Mouse (Mus musculus): ENCODE measurements at regions not wholly inside any gene's neighbourhood (a gene's known extent, or its start where the extent isn't known, plus 50 kb on each side); places are given as distances from the start of the nearest gene placed in this dataset.

DNA sequence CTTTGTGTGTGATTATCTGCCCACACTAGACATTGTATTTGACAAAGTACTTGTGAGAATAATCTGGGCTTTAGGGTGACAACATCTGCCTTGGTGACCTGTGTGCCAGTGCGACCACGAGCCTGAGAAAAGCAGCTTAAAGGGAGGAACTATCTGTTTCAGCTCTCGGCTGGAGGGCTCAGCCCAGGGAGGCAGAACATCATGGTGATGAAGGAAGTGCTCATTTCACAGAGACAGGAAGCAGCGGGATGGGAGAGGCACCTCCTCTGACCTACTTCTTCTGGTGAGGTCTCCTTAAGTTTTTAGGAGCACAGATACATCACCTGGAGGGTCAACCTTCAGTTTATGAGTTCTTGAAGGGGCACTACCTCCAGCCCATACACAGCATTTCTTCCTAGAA is 89.8 kb downstream of the Kif26a start:
- Histone ChIP-seq H3K9me3 (replicated peaks) (no peaks in the 10 kb centered on the region), H3K36me3 (no peaks in the 10 kb centered on the region), H3K4me1 (peaks cover 47% of the 10 kb centered on the region), H3K4me3 (replicated peaks) (no peak overlapping the region), H3K27ac (replicated peaks) (no peak overlapping the region), H3K4me2 (no peak overlapping the region), H3K27me3 (replicated peaks) (peaks cover 10% of the 10 kb centered on the region), H3K9ac (replicated peaks) (no peak overlapping the region)
- ATAC-seq (ENCODE audit: low FRiP score), result no peak
- 73% methylated on average over 4 of the region's 4 CpGs for WGBS

DNA sequence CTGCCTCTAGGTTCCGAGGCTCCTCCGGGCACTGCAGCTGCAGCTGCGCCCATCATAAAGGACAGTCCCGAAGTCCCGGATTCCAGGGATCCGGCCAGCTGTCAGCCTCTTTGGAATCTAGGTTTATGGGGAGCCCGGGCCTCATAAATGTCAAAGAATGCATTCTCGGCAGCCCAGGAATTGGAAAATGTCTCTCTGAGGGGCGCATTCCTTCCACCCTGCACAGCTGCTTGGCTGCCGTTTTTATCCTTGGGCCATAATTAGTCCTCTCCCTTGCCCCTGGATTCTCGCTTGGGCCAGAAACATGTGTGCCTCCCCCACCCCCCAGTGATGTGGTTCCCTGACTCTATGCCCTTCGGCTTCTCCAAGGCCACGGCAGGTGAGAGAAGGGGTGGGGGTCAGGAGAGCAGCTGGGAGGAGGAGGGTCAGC is 91.1 kb downstream of the Kif26a start:
- 10% methylated on average over 13 of the region's 13 CpGs for WGBS
- Histone ChIP-seq H3K27me3 (replicated peaks) (peaks cover 10% of the 10 kb centered on the region), H3K4me2 (peak overlapping the region; percentile 6; the same call in 1 of the 2 replicates), H3K27ac (replicated peaks) (no peak overlapping the region), H3K4me1 (peaks cover 53% of the 10 kb centered on the region), H3K36me3 (no peaks in the 10 kb centered on the region), H3K9ac (replicated peaks) (no peak overlapping the region), H3K9me3 (replicated peaks) (no peaks in the 10 kb centered on the region), H3K4me3 (replicated peaks) (no peak overlapping the region)
- no peak for ATAC-seq (ENCODE audit: low FRiP score)

DNA sequence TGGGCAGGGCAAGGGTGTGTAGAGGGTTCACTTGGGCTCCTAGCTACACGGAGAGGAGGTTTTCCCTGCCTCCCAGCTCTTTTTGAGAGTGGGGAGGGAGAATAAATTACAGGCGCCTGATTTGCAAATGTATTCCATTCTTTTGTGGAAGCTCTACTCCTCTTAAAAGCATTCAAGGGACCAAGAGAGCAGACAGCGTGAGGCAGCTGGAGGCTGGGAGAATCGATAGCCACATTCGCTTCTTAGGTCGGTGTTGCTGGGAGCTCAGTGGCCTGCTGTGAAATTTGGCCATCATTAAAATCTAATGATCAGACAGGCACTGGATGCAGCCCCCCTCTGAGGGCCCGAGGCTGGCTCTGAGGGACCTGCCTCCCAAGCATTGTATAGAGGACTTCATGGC is 92.8 kb downstream of the Kif26a start:
- no peak overlapping the region for H3K9ac ChIP-seq (replicated peaks)
- no peaks in the 10 kb centered on the region for H3K9me3 ChIP-seq (replicated peaks)
- H3K27ac ChIP-seq (replicated peaks), result no peak overlapping the region
- peaks cover 20% of the 10 kb centered on the region for H3K27me3 ChIP-seq (replicated peaks)
- H3K4me2 ChIP-seq, result no peak overlapping the region
- no peak for ATAC-seq (ENCODE audit: low FRiP score)
- H3K4me1 ChIP-seq, result peaks cover 51% of the 10 kb centered on the region
- 14% methylated on average over 7 of the region's 7 CpGs for WGBS
- no peak overlapping the region for H3K4me3 ChIP-seq (replicated peaks)
- no peaks in the 10 kb centered on the region for H3K36me3 ChIP-seq

DNA sequence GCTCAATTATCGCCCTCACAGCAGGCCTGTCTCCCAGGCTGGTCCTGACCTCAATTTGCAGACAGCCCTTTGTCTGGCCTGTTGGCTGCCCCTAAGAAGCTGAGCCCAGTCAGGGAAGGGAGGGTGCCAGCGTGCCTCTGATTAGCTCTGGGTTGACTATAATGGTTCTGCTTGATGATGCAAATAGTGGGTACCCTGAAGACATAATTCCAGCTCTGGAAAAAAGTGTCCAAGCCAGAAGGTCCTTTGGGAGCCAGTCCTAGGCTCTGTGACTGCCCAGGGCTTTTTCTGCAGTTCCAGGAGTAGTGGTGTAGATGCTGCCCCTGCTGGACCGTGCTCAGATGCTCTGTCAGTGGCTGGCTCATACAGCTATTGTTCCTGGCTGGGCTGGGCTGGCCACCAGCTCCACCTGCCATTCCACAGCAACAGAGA is 95.7 kb downstream of the Kif26a start:
- Histone ChIP-seq H3K4me1 (peaks cover 42% of the 10 kb centered on the region), H3K4me2 (no peak overlapping the region), H3K27me3 (replicated peaks) (peaks cover 30% of the 10 kb centered on the region), H3K9ac (replicated peaks) (no peak overlapping the region), H3K36me3 (no peaks in the 10 kb centered on the region), H3K9me3 (replicated peaks) (no peaks in the 10 kb centered on the region), H3K27ac (replicated peaks) (no peak overlapping the region), H3K4me3 (replicated peaks) (no peak overlapping the region)
- no peak for ATAC-seq (ENCODE audit: low FRiP score)
- 4% methylated on average over 3 of the region's 3 CpGs for WGBS

DNA sequence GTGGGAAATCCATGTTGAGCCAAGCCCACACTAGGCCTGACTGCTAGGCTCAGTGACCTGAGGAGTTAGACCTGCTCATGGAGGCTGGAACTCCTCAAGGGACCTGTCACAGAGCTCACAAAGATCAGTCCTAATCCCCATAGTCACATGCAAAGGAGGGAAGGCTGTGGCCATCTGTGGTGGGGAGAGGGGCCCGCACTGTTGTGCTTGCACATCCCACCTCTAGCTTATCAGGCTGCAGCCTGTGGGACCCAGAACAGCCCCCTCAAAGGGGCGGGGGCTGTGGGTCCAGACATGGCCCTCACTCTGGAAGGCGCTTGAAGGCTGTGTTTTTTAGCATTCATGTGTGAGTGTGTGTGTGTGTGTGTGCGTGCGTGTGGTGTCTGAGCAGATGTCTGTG is 97.2 kb downstream of the Kif26a start:
- H3K27ac ChIP-seq (replicated peaks), result no peak overlapping the region
- H3K27me3 ChIP-seq (replicated peaks), result peaks cover 36% of the 10 kb centered on the region
- peaks cover 27% of the 10 kb centered on the region for H3K4me1 ChIP-seq
- WGBS, result 89% methylated on average over 5 of the region's 5 CpGs
- ATAC-seq (ENCODE audit: low FRiP score), result no peak
- no peak overlapping the region for H3K9ac ChIP-seq (replicated peaks)
- H3K4me3 ChIP-seq (replicated peaks), result no peak overlapping the region
- no peak overlapping the region for H3K4me2 ChIP-seq
- no peaks in the 10 kb centered on the region for H3K9me3 ChIP-seq (replicated peaks)
- H3K36me3 ChIP-seq, result no peaks in the 10 kb centered on the region

DNA sequence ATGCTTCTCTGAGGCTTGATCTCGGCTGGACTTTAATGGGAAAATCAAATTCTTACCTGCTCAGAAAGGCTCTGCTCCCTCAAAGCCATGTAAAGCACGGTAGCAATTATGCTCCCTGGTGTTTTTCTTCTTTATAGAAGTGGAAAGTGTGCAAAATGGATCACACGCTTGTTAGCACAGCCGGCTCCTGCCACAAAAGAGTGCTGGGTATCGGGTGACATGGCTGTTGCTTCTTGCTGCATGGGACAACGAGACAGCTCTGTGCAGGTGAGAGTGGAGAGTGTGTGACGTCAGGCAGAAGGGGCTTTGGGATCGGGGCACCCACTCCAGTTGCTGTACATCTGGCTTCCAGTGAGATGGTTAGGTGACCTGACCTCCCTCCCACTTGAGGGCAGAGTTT is 104.9 kb downstream of the Kif26a start:
- Histone ChIP-seq H3K9me3 (replicated peaks) (no peaks in the 10 kb centered on the region), H3K4me1 (peaks cover 54% of the 10 kb centered on the region), H3K4me3 (replicated peaks) (no peak overlapping the region), H3K4me2 (no peak overlapping the region), H3K27ac (replicated peaks) (no peak overlapping the region), H3K27me3 (replicated peaks) (peaks cover 14% of the 10 kb centered on the region; the same call in 1 of the 2 replicates), H3K36me3 (no peaks in the 10 kb centered on the region), H3K9ac (replicated peaks) (no peak overlapping the region)
- no peak for ATAC-seq (ENCODE audit: low FRiP score)
- WGBS, result 29% methylated on average over 8 of the region's 8 CpGs

DNA sequence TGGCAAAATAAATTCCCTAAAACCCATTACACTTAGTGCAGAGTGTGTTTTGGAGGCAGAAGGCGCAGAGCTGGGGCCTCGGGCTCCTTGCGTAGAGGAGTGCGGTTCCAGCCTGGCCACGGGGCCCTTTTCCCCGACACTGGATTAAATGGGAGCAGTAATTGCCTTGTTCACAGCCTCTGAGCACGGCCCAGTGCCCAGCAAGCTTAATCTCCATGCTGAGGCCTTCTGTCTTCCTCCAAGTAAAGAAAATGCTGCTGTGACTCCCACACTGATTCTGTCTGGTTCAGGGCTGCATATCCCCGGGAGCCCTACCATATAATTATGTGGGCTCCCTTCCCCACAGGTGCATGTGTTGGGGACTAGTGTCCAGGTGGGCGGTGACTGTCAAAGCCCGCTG is 107.5 kb downstream of the Kif26a start:
- H3K27me3 ChIP-seq (replicated peaks), result 0 out of 2 replicates have a peak, but pooled peaks cover 2% of the 10 kb centered on the region
- peak; percentile 64; the same call in 1 of the 2 replicates for ATAC-seq (ENCODE audit: low FRiP score)
- peak overlapping the region; percentile 45 for H3K27ac ChIP-seq (replicated peaks)

DNA sequence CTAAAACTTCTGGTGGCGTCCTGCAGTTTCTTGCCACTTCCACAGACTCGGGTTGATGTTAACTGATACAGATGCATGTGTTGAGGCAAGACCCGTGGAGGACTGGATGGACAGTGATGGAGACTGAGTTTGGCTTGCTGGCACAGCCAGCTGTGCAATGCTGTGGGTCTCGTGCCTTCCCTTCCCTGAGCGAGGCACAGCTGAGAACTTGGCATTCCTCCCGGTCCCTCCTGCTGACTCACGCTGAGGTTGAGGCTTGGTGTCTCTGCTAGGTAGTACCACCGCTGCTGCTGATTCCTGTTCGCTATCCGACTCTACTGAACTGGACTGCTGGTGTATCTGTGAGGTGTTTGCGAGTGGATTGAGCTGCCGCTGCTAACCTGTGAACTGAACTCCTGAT is 109.2 kb downstream of the Kif26a start:
- no peaks in the 10 kb centered on the region for H3K36me3 ChIP-seq
- no peaks in the 10 kb centered on the region for H3K9me3 ChIP-seq (replicated peaks)
- H3K4me3 ChIP-seq (replicated peaks), result no peak overlapping the region
- no peak overlapping the region for H3K4me2 ChIP-seq
- peaks cover 40% of the 10 kb centered on the region for H3K4me1 ChIP-seq
- H3K9ac ChIP-seq (replicated peaks), result no peak overlapping the region
- H3K27me3 ChIP-seq (replicated peaks), result peaks cover 2% of the 10 kb centered on the region; the same call in 1 of the 2 replicates
- ATAC-seq (ENCODE audit: low FRiP score), result no peak
- 86% methylated on average over 12 of the region's 12 CpGs for WGBS
- H3K27ac ChIP-seq (replicated peaks), result no peak overlapping the region

More for the DNA sequence above, 107.5 kb downstream of the Kif26a start:
- Histone ChIP-seq H3K4me3 (replicated peaks) (no peak overlapping the region), H3K4me1 (peaks cover 54% of the 10 kb centered on the region), H3K36me3 (no peaks in the 10 kb centered on the region), H3K9ac (replicated peaks) (no peak overlapping the region), H3K9me3 (replicated peaks) (no peaks in the 10 kb centered on the region), H3K4me2 (no peak overlapping the region)
- 38% methylated on average over 10 of the region's 10 CpGs for WGBS

DNA sequence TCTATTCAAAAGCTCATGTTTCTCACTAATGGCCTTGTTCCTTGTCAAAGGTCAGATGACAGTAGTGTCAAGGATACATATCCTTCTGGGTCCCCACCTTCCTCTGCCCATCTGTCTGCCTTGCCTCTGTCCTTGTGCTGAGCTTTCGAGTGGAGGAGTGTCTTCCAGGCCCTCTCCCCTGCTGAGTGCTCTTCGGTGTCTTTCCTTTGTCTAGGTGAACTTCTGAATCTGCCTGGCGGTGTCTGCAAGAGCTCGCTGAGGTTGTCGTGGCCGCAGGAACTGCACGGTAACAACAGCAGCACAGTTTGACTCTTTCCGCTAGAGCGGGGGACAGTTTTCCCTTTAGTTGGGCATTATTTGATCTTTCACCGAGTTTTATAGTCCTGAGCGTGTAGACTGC is 111.7 kb downstream of the Kif26a start:
- ATAC-seq (ENCODE audit: low FRiP score), result no peak
- Histone ChIP-seq H3K4me1 (peaks cover 16% of the 10 kb centered on the region), H3K4me2 (no peak overlapping the region), H3K9me3 (replicated peaks) (no peaks in the 10 kb centered on the region), H3K27me3 (replicated peaks) (peaks cover 7% of the 10 kb centered on the region; the same call in 1 of the 2 replicates), H3K9ac (replicated peaks) (no peak overlapping the region), H3K36me3 (no peaks in the 10 kb centered on the region), H3K4me3 (replicated peaks) (no peak overlapping the region), H3K27ac (replicated peaks) (no peak overlapping the region)
- 23% methylated on average over 11 of the region's 11 CpGs for WGBS

DNA sequence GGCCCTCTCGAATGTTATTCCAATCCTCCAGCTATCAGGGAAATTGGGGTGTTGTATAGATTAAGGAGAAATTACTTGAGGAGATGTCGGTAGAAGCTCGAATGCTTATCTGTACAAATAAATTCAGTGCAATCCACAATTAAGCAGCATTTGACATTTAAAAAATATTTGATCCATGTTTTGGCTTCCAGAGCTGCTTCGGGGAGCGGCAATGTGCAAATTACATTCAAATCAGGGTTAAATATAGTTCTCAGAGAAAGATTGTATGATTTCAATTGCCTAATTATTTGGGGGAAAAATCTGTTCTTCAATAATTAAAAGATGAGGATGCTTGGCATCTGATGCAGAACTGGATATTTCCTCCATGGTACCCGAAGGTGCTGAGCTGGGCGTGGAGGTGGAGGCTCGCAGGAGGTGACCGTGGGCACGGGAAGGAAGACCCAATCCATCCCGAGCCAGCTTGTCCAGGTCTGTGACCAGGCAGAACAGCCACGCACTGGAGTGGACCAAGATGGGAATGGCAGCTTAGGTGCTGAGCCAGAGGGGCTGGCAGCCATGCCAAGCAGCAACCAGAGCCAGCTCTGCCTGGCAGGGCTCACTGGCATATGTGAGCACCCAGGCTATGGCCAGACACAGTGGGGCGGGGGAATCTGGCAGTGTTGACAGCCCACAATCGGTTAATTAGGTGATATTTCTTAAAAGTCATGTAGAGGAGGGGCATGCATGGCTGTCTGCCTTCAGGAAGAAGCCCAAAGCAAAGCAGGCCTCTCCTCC is 117.5 kb downstream of the Kif26a start:
- 77% methylated on average over 14 of the region's 14 CpGs for WGBS
- peak; percentile 67 for ATAC-seq (ENCODE audit: low FRiP score)

DNA sequence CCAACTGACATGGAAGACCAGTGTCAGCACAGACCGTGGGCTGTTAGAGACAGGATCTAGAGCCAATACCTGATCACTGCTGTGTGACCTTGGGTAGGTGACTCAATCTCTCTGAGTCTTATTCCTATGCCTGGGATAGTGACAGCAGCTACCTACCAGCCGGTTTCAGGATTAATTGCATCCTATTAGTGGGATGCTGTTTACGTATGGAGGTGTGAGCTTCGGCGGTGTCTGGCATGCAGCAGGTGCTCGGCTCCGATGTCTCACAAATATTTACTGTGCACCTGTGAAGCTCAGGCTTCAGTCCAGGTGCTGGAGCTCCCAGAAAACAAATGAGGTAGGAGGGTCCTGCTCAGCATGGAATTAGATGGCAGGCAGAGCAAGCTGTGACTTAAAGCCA is 118.2 kb downstream of the Kif26a start:
- ATAC-seq (ENCODE audit: low FRiP score), result no peak; the same call in 1 of the 2 replicates

More for the DNA sequence above, 117.5 kb downstream of the Kif26a start:
- Histone ChIP-seq H3K27me3 (replicated peaks) (peaks cover 27% of the 10 kb centered on the region), H3K36me3 (no peaks in the 10 kb centered on the region), H3K27ac (replicated peaks) (no peak overlapping the region), H3K4me2 (no peak overlapping the region), H3K4me3 (replicated peaks) (no peak overlapping the region), H3K9ac (replicated peaks) (no peak overlapping the region), H3K9me3 (replicated peaks) (no peaks in the 10 kb centered on the region), H3K4me1 (peaks cover 35% of the 10 kb centered on the region)

DNA sequence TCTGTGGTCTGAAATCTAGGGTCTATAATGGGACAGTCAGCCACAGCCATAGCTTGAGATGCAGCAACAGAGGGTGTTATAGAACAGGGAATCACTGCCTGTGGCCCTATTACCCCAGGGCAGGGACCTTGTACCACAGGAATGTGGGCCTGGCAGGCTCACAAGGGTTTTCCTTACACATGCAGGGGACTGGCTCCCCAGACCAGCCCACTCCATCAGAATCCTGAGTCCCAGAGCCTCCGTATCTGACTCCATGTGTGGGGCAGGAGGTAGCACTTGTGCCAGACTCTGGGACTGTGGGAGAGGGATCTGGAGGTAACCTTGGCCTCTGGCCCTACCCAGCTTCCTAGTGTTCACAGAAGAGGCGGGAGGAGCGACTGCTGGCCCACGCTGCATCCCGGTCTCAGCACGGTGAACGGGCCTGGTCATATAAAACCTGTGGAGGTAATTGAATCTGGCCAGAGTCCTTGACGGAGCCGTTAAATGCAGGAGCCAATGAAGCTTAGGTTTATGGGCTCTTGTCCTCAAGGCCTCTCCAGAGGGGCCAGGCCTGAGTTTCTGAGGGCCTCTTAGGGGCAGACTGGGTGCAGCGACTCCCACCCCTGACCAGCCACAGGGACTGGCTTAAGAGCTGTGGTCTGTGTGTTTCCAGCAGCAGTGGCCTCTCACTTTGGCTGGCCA is 119.4 kb downstream of the Kif26a start:
- ATAC-seq (ENCODE audit: low FRiP score), result peak; percentile 26; the same call in 1 of the 2 replicates
- H3K4me1 ChIP-seq, result peaks cover 35% of the 10 kb centered on the region
- H3K36me3 ChIP-seq, result no peaks in the 10 kb centered on the region
- H3K9me3 ChIP-seq (replicated peaks), result no peaks in the 10 kb centered on the region
- H3K4me2 ChIP-seq, result no peak overlapping the region
- H3K4me3 ChIP-seq (replicated peaks), result no peak overlapping the region
- 31% methylated on average over 10 of the region's 10 CpGs for WGBS
- peak overlapping the region; percentile 45; the same call in 1 of the 2 replicates for H3K27ac ChIP-seq (replicated peaks)
- H3K9ac ChIP-seq (replicated peaks), result no peak overlapping the region
- peaks cover 23% of the 10 kb centered on the region for H3K27me3 ChIP-seq (replicated peaks)

More for the DNA sequence above, 118.2 kb downstream of the Kif26a start:
- Histone ChIP-seq H3K27ac (replicated peaks) (no peak overlapping the region), H3K27me3 (replicated peaks) (peaks cover 27% of the 10 kb centered on the region), H3K4me1 (peaks cover 35% of the 10 kb centered on the region), H3K9me3 (replicated peaks) (no peaks in the 10 kb centered on the region), H3K4me2 (no peak overlapping the region), H3K4me3 (replicated peaks) (no peak overlapping the region), H3K9ac (replicated peaks) (no peak overlapping the region), H3K36me3 (no peaks in the 10 kb centered on the region)
- 79% methylated on average over 7 of the region's 7 CpGs for WGBS

Measured in neural tube, embryonic 15.5 days (tissue).